Mouse (Mus musculus) frontal cortex, adult 2 months (tissue): ENCODE results near the gene Gm17359. TPM values are rescaled to one million over a fixed set of nuclear protein-coding genes. Genes with fewer than 3 reads are reported as not detected.
A peak's percentile ranks its signal among the peaks of the same experiment; 100 is the strongest.
"Not testable (repeated sequence)": the region's sequence is repeated elsewhere in the genome, so short reads cannot be mapped to it uniquely, and the experiment has no call there.

Source experiments
- DNase-seq, 2 experiments: peaks; one replicate each; pipeline ENCODE4 v3.0.0; 2022; ENCODE audit warnings: low spot score in 1 of 2; ENCODE audit errors: extremely low spot score in 1 of 2
- polyA plus RNA-seq: library from polyadenylated mRNA; depleted of rRNA; stranded (reverse); fragments of >200 nt; gene quantifications from 2 replicates; pipeline ENCODE4 v1.2.3, GENCODE M21; 2012

Gene Gm17359
- polyA plus RNA-seq, 1 experiment: not detected

DNA sequence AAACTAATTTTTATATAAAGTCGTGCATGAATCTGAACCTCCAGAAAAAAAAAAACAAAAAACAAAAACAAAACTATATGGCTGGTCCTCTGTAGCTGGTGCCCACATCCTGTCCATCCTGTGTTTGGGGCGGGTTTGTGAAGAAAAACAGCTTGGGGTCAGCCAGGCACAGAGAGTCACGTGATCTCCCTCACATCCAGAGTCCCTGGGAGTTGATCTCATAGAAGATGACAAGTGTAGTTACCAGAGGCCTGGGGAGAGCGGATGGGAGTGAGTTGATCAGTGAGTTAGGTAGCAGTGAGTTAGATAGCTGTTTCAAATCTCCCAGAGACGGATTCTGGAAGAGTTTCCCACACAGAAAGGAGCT, 74.2 kb downstream of the Gm17359 start:
- no peak for DNase-seq

DNA sequence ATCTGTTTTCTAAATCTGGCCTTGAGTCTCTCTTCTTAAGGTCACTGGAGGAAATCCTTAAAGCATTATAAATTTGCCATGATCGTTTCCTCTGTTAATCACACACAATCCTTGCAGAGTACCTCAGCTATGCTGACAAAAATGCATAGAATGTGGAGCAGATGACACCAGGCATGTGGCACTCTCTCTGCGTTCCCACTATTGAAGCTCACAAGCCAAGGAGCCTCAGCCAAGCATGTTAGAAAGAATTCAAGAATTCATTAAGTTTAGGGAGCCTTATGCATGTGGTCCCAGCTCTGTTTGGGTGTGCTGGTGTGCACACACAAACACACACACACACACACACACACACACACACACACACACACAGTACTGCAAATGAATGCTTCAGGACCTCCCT, 75.2 kb downstream of the Gm17359 start:
- DNase-seq: no peak

DNA sequence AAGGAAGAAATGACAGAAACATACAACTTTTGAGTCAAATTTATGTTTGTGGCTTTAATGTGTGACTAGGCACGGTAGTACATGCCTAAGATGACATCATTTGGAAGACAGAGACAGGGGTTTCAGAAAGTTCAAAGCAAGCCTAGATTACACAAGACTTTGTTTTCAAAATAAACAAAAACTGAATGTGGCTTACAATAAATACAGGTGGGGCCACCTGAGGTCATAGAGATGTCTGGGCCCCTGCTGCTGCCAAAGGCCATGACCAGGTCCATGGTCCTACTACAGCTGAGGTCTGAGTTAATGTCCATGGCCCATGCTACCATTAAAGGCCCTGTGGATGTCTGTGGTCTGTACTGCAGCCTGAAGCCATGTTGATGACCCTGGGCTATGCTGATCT, 77.0 kb downstream of the Gm17359 start:
- no peak for DNase-seq

- DNase-seq: no peak
These were observed 78.6 kb downstream of the Gm17359 start for GRCm38 (mm10) chr3:79415081-79415480.

GRCm38 (mm10) chr3:79415929-79416328, 79.5 kb downstream of the Gm17359 start:
- DNase-seq: no peak

DNA sequence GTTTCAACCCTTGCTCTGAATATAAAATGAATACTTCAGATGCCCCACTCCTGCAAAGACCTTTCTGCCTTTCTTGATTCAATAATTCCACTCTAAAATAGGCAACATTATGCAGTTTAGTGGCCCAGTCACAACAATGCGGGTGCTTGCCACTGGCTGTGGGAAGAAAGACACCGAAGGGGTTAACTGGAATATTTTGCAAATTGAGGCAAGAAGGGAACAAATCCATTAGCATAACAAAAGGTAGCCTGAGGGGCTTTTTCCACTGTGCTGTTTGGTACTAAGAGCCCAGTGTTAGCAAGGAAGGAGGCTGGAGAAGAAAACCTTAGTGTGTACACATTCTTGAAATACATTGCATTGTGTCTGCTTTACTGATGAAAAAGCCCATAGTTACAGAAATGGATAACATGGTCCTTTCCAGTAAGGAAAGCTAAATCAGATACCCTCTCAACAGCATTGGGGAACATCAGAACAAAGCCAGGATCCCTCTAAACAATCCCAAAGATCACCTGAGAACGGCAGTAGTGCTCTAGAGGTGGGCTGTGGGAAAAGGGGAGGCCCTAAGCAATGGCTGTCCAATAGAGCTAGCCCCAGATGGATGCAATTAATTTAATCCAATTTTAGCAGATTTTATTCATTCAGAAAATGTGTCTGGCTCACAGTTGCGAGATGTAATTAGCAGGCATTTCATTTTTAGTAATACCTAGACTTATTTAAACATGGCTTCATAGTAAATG, 80.7 kb downstream of the Gm17359 start:
- DNase-seq: no peak

- no peak for DNase-seq
These were observed 82.5 kb downstream of the Gm17359 start for GRCm38 (mm10) chr3:79418921-79419320.

GRCm38 (mm10) chr3:79425441-79425840, 89.0 kb downstream of the Gm17359 start:
- DNase-seq: peak in 1 of 2 experiments; percentile 57

GRCm38 (mm10) chr3:79433593-79433992, 97.1 kb downstream of the Gm17359 start:
- DNase-seq: no peak

- no peak for DNase-seq
These were observed 98.0 kb downstream of the Gm17359 start for GRCm38 (mm10) chr3:79434436-79434835.

- no peak for DNase-seq
These were observed 98.5 kb downstream of the Gm17359 start for GRCm38 (mm10) chr3:79434985-79435384.

- peak; percentile 93 for DNase-seq
These were observed 99.7 kb downstream of the Gm17359 start for GRCm38 (mm10) chr3:79436186-79436585.

- no peak for DNase-seq
These were observed 101.8 kb downstream of the Gm17359 start for GRCm38 (mm10) chr3:79438276-79438675.

DNA sequence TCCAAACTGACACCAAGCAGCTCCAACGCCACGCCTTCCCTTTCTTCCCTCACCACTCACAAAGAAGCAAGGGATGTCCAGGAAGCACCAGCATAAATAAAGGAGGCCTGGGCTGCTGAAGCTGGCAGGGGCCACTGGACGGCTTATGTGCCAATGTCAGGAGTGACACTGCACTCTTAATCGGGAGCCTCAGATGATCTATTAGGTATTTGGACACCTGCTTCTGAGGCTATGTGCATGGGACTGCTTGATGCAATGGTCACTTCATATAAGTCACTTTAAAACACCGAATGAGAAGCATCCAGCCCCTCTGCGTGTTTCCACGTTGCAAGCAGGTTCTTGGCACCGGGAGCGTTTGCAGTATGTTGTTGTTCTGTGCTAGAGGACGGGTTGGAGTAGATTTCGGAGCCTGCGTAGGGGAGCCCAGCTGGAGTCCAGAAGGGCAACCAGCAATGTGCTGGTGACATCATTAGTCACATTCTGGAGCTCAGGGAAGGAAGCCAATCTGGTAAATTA, 104.6 kb downstream of the Gm17359 start:
- DNase-seq: peak in 1 of 2 experiments; percentile 59

- no peak for DNase-seq
These were observed 107.4 kb downstream of the Gm17359 start for GRCm38 (mm10) chr3:79443850-79444249.

DNA sequence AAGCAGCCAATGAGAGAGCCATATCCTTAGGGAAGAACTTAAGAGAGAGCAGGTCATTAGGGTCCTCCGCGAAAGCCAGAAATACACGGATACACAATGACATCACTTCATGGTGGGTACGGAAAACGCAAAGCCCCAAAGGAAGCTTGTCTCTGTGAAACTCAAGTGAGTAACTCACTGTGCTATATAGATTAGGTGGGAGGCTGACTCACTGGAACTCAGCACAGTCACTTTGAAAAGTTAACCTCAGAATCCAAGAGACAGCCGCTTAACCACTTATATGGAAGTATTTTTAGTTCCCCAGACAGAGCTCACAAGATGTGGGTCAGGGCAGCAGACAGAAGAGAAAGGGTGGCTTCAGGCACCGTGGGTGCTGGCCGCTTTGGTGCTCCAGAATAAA, 108.6 kb downstream of the Gm17359 start:
- peak in 1 of 2 experiments; percentile 15 for DNase-seq

GRCm38 (mm10) chr3:79446124-79446523, 109.7 kb downstream of the Gm17359 start:
- DNase-seq: no peak

DNA sequence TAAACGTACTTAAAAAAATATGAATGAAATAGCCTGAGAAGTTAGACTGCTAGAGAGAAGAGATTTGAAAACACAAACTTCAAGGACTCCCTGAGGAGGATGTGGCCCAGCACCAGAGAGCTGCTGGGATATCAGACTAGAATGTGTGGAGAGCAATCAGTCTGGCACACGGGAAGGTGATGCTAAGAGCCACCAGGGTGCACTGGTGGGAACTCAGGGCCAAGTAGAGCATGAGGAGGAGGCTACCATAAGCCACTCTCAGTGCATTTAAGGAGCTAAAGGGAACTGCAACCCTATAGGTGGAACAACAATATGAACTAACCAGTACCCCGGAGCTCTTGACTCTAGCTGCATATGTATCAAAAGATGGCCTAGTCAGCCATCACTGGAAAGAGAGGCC, 110.2 kb downstream of the Gm17359 start:
- DNase-seq: not testable (repeated sequence)

DNA sequence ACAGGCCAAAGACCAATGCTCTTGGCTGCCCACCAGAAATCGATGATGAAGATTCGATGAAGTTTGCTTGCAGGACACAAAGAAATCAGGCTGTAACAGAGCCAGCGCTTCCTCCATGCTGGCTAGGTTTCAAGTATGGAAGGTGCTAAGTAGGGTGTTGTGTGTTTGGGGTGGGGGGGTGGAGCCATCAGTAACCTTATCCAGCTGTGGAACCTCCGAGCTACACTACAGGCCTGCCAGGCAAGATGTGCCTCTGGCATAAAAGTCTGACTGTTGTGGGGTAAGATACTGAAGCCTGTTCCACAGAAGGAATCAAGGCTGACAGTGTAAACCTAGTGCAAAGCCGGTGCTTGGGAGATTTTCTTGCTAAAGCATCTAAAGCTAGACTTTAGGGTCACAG, 112.0 kb downstream of the Gm17359 start:
- no peak for DNase-seq

- DNase-seq: no peak
These were observed 112.9 kb downstream of the Gm17359 start for GRCm38 (mm10) chr3:79449361-79449760.

DNA sequence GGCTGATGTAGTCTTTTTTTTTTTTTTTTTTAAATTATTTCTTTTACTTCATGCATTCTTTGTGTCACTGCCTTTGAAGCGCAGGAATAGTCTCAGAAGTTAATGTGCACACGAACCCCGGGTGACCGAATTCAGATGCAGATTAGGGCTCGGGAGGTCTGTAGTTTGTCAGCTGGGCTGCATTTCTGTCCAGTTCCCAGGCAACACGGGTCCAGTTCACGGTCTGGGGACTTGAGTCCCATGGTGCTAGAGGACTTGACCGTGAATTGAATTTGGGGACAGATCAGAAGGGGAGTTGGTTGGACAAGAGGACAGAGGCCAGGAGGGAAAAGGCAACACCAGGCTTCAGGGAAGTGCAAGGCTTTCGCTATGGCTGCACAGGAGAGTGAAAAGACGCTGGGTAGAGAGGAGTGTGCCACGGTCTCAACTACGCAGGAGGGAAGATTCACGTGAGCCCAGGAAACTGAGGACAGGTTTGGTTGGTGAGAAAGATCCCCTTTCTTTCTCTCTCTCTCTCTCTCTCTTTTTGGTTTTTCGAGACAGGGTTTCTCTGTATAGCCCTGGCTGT, 116.3 kb downstream of the Gm17359 start:
- no peak for DNase-seq

DNA sequence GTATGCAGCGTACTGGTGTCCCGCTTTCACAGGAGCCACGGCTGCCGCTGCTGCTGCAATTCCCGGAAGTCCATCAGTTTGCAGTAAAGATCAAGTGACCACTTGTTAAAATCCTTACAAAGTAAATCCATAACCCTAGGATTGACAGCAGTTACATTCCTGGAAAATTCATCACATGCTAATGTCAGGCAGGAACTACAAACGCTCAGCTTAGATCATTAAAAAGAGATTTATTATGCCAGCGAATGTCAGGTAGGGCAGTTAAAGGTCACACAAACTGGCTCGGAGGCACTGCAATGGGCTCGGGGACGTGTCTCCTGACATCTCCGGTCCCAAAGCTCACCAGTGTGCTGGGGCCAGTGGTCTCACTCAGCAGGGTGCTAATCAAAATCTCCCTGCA, 119.3 kb downstream of the Gm17359 start:
- DNase-seq: no peak
